Mouse (Mus musculus) erythroid progenitor cell, adult 5-6 weeks (primary cell): ENCODE data around the gene Rtn4rl1. TPM values are rescaled to one million over a fixed set of nuclear protein-coding genes. Genes with fewer than 3 reads are reported as not detected.
A peak's percentile ranks its signal among the peaks of the same experiment; 100 is the strongest.
"Not testable (repeated sequence)": the region's sequence is repeated elsewhere in the genome, so short reads cannot be mapped to it uniquely, and the experiment has no call there.

Experiments
- ATAC-seq: replicated peaks from 2 replicates; pipeline ENCODE4 v1.8.0; 2016; ENCODE audit warnings: moderate number of reproducible peaks, mild to moderate bottlenecking, moderate TSS enrichment, inconsistent platforms; ENCODE audit not compliant: poor library complexity, low FRiP score, severe bottlenecking
- total RNA-seq, 2 experiments: library from RNA; stranded (forward) in 1 of 2; stranded (reverse) in 1 of 2; fragments of 150-400 nt in 1 of 2; fragments of 186-747, 209-891 nt in 1 of 2; gene quantifications; 2 replicates each; pipeline versions ENCODE4 v1.2.3 to v1.2.4; 2015 to 2017; ENCODE audit warnings: low replicate concordance in 2 of 2

Rtn4rl1 gene
- total RNA-seq, 2 experiments from 2014 or later = 0.42 TPM; not detected in 1

GRCm38 (mm10) chr11:75264550-75264949 lies 71.0 kb downstream of the Rtn4rl1 start:
- ATAC-seq = no peak

GRCm38 (mm10) chr11:75265545-75265944 lies 72.0 kb downstream of the Rtn4rl1 start:
- ATAC-seq = no peak

DNA sequence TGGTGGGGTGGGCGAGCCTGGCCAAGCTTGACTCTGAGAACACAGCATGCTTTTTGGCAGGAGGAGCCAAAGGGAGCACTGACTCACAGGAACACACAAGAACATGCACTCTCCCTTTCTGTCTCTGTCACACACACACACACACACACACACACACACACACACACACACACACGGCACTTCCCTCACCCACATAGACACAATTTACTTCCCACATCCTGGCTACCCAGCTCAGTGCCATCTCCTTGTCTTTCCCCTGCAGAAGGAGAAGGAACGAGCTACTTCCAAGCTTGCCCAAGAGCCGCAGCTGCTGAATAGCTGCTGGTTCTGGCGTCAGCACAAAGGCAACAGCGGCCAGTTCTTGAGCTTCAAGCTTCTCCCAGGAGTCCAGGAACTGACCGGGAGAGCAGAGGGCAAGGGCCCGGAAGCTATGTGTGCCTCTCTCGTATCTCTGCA lies 74.3 kb downstream of the Rtn4rl1 start:
- no peak for ATAC-seq

- no peak for ATAC-seq
Measured at GRCm38 (mm10) chr11:75268492-75268891, 74.9 kb downstream of the Rtn4rl1 start.

GRCm38 (mm10) chr11:75269213-75269612 lies 75.6 kb downstream of the Rtn4rl1 start:
- no peak for ATAC-seq

DNA sequence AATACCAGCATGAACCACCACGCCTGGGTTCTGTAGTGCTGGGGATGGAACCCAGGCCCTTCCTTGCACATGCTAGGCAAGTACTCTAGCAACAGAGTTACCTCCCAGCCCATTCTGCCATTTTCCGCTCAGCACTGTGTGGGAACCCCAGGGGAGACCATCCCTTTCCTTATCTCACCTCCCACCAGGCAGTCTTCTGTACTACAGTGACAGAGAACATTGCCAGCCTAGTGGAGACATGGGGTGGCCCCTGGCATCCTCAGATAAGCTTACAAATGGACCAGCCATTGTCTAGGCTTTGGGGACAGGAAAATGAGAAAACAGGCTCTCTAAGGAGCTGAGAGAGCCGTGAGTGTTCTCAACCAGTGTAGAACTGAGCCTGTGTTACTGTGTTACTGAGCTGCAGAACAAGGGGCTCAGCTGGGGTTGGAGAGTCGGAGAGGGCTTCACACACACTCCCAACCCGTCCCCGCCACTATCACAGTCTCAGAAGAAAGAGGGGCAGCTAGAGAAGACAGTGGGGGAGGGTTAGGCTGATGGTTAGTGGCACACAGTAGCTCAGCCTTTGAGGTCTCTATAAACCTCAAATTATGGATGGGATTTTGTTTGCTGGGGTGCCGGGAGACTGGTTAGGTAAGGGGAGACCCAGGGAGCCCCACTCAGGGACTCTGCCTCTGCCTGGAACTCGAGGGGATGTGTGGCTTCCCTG lies 76.8 kb downstream of the Rtn4rl1 start:
- peak; percentile 87 for ATAC-seq

DNA sequence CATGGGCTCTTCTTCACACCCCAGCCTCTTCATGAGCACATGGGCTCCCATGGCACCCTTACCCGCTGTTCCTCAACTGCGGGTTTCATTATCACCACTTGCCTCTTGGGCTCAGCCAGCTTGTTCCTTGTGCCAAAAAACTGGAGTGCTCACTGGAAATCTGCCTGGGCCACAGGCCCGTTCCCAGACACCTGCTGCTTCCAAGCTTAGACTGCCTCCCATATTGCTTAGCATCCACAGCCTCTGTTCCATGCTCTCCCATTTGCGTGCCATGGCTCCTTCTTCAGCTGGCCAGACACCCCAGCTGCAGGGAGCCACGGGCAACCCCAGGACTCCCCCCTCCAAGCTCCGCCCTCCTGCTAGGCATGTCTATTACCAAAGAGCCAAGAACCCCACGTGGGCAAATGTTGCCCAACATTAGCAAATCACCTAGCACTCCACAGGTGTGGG lies 77.4 kb downstream of the Rtn4rl1 start:
- ATAC-seq = peak; percentile 44

DNA sequence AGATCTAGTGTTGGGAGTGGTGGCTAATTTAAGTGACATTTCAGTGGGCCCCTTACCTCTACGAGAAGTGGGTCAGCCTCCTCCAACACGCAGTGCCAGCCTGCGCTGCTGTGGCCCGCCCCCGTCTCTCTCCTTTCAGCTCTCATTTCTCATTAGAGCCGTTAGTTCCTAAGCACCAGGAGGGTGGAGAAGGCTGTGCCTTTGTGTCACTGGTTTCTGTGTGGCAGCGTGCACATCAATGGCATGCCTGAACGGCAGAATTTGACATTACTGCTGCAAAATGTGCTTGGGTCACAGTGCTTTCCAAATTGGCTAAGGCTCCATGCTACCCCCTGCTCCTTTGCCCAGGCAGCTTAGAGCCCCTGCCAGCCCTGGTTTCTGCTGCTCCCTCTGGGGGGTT lies 79.9 kb downstream of the Rtn4rl1 start:
- no peak for ATAC-seq

DNA sequence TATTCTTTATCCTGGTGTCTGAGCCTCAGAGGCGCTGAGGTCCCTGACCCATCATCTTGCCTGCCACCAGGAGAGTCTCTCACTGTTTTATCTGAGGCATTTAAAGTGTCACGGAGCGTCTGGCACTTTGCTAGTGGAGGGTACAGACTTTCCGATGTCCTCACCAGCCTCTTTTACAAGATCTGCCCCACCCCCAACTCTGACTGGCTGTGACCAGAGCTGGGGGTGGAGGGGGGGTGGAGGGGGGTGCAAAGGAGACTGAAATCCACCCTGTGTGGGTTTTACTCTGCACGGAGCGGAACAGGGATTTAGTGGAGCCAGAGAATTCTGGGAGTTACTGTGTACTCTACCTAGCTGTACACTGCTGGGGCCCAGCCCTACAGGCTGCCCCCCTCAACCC lies 81.5 kb downstream of the Rtn4rl1 start:
- no peak for ATAC-seq

DNA sequence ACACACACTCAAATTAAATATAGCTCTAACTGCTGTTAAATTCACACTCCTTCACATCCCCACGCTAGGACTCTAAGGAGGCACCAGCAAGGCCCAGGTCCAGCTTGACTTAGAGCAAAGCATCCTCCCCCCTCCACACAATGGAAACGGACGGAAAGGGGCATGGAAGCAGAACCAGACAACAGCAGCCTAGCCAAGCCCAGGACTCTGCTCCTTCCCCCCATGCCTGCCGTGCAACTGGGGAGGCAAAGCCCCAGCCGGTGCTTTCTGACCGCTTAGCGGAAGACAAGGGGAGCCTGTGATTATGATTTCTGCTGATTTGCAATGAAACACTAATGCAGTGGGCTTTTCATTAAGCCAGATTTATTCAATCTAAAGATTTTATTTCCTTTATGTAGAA lies 84.5 kb downstream of the Rtn4rl1 start:
- ATAC-seq = no peak

DNA sequence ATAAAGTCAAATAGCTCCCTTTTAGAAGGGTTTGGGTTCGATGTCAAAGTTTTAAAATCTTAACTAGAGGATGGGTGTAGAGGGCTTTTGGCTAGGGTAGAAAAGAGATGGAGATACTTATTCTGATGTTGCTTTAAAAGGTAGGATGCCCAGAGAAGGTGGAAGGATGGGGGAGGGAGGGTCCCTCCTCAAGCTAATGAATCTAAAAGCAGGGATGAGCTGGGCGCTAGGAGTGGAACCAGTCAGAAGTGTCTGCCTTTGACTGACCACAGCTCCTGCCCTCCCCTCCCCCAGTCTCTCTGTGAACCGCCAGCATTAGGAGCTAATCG lies 85.4 kb downstream of the Rtn4rl1 start:
- no peak for ATAC-seq

DNA sequence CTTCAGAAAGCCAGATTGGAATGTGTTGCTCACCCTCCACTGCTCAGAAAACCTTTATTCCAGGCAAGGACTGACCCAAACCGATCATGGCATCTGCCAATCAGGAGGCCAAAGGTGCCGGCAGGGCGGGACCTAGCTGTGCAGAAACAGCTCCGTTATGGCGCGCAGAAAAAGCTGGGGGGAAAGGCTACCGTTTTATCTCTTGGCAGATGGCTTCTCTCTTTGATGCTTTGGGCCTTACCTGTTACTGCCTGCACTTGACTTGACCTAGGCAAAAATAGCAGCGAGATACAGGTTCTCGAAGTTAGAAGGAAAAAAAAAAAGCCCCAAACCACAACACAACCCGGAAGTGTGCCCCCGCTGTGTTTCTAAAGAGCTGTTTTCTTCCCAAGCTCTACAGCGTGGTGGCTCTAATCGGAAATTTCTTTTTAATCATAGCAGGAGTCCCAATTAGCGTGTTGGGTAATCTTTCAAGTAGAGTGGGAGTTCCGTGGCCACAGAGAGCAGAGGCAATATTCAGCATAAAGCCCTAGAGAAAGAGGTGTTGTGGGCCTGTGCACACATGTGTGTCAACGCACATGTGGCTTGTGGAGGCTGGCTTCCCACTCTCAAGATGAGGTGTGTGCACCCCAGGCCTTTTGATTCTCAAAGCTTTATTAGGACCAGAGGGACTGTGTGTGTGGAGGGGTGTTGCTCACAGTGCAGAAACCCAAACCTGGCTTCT lies 85.9 kb downstream of the Rtn4rl1 start:
- ATAC-seq = peak; percentile 79

GRCm38 (mm10) chr11:75280066-75280410 lies 86.5 kb downstream of the Rtn4rl1 start:
- ATAC-seq = no peak

- no peak for ATAC-seq
Measured at GRCm38 (mm10) chr11:75280435-75281001, 86.9 kb downstream of the Rtn4rl1 start.

GRCm38 (mm10) chr11:75281380-75282256 lies 88.0 kb downstream of the Rtn4rl1 start:
- no peak for ATAC-seq

GRCm38 (mm10) chr11:75282496-75283120 lies 89.0 kb downstream of the Rtn4rl1 start:
- peak; percentile 51; the same call in 1 of the 2 replicates for ATAC-seq

DNA sequence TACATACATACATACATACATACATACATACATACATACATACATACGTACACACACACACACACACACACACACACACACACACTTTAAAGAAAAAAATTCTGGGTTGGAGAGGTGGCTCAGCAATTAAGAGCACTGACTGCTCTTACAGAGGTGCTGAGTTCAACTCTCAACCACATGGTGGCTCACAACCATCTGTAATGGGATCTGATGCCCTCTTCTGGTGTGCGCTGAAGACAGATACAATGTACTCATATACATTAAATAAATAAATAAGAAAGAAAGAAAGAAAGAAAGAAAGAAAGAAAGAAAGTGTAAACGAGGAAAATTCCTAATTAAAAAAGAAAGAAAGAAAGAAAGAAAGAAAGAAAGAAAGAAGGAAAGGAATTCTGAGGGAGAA lies 90.2 kb downstream of the Rtn4rl1 start:
- not testable (repeated sequence) for ATAC-seq

DNA sequence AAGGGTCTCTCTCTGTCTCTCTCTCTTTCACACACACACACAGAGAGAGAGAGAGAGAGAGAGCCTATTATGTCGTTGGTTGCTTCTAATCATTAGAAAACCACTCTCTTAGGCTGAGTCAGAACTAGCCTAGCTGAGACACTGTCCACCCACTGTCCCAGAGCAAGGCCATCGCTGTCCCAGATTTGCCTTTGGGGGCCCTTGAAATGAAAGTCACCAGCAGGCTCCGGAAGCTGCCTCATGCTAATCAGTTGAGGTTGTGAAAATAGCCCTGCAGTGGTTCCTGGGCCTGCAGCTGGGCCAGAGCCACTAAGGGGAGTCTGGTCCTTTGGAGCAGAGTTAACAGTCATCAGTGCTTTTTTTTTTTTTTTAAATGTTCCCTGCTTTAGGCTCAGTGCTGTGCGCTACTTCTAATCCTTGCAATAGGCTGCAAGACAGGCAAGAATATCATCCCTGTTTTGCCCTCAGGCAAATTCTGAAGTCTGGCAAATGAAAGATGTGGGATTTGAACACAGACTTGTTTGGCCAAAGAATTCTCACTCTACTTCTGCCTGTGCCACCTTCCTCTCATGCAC lies 92.4 kb downstream of the Rtn4rl1 start:
- ATAC-seq = no peak

DNA sequence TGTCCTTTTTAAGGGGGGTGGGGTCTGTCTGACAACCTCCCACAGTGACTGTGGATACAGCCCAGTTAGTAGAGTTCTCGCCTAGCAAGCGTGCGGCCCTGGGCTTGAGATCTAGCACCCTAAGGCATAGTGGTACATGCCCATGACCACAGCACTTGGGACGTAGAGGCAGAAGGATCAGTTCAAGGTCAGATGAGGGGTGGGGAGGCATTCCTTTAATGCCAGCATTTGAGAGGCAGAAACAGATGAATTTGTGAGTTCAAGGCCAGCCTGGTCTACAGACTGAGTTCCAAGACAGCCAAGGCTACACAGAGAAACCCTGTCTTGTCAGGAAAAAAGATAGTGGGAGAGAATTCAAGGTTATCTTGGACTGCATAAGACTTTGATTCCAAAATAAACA lies 93.3 kb downstream of the Rtn4rl1 start:
- ATAC-seq = no peak
